Mouse (Mus musculus): ENCODE results near the gene Prkce.
"Not testable (repeated sequence)": the region's sequence is repeated elsewhere in the genome, so short reads cannot be mapped to it uniquely, and the experiment has no call there.

Prkce gene

DNA sequence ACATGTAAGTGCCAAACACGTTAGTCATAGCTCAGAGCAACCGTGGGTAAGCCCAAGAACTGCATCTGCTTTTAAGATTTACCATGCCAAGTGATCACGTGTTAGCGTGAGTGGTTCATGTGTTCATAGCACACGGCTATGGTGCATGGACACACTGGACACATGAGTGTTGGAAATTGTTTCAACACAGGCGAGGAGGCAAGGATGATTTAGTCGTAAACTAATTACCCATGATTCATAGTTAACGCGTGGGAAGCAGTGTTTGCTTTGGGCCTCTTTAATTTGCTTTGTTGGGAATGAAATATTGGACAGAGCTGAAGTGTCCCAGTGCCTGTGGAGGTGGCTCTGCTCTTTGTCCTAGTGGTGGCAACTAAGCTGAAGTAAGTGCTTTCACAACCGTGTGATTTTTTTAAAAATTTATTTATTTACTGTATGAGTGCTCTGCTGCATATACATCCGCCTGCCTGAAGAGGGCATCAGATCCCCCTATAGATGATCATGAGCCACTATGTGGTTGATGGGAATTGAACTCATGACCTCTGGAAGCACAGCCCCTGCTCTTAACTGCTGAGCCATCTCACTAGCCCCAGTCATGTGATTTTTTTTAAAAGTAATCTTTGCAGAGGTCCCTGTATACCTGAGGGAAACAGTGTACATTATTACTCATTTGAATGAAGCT is 290.9 kb downstream of the Prkce start:
- no peak for DNase-seq

DNA sequence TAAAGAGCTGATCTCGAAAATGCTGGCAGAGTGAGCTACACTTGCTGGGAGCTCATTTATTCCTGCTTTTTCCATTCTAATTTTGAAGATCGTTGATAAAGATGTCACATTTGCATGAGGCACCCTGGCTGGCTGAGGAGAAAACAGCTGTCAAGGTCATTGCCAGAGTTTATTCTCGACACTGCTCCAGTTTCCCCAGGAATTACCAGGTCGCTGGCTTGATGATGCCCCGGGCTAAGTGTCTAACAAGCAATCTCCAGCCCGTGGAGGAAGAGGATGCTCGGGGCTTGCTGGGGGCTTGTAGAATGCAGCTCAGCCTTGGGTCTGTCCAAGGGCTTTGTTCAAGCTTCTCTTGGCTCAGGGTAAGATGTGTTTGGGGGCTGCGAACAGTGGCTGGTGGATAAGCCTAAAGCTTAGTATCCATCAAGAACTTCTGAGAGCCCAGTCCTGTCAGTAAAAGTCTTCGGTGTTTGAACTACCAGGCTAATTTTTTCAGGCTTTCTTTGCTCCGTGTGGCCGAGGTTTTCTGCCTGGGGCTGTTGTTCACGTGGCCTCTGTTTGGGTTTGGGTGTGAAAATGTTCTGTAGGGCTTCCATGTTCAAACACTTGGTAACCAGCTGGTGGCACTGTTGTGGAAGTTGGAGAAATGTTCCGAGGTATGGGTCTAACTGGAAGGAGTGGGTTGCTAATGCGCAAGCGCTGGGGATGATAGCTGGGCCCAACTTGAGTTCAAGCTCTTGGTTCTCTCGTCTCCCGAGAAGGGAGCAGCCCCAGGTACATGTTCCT is 293.3 kb downstream of the Prkce start:
- DNase-seq = no peak

- DNase-seq = no peak
These were observed 295.8 kb downstream of the Prkce start for GRCm38 (mm10) chr17:86463369-86463768.

GRCm38 (mm10) chr17:86464197-86464596 is 296.6 kb downstream of the Prkce start:
- DNase-seq = no peak

- DNase-seq = no peak
These were observed 297.2 kb downstream of the Prkce start for GRCm38 (mm10) chr17:86464689-86465363.

GRCm38 (mm10) chr17:86465865-86466264 is 298.3 kb downstream of the Prkce start:
- DNase-seq = no peak

DNA sequence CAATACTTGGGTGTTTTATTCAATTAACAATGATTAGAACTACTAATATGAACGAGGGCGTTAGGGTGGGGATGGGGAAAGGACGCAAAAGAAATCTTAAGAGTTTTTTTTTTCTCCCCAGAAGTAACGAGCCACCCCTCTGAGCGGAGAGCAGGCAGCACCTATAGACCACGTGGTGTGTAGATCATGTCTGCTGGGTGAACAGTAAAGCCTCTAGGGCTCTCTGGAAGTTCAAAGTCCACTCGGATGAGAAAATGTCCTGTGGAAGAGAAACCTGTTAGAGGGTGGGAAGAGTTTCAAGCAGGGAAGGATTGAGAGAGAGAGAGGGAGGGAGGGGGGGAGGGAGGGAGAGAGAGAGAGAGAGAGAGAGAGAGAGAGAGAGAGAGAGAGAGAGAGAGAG is 298.8 kb downstream of the Prkce start:
- DNase-seq = no peak

- no peak for DNase-seq
These were observed 299.3 kb downstream of the Prkce start for GRCm38 (mm10) chr17:86466871-86467270.

DNA sequence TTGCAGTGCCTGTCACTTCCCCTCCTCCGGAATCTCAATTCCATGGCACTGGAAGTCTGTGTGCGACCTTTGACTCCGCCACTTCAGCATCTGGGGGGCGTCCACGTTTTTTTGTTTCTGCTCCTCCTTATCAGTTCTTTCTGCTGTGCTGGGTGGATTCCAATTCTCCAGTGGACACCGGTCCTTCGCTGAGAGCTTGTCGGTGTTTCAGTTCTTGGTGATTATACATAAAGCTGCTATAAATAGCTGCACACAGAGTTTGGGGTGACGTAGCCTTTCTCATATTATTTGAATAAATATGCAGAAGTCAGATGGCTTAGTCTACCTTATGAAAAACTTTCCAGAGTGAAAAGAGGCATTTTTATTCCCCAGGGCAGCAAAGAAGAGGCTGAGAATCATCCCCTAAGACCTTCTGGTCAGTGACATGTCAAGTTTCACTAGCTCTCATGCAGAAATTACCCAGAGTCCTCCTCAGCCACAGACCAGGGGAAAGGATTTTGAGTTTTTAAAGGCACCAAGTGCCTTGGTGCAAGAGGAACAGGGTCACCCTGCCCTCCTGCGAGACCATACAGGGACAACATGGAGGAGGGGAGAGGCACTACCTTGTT is 299.8 kb downstream of the Prkce start:
- no peak for DNase-seq

DNA sequence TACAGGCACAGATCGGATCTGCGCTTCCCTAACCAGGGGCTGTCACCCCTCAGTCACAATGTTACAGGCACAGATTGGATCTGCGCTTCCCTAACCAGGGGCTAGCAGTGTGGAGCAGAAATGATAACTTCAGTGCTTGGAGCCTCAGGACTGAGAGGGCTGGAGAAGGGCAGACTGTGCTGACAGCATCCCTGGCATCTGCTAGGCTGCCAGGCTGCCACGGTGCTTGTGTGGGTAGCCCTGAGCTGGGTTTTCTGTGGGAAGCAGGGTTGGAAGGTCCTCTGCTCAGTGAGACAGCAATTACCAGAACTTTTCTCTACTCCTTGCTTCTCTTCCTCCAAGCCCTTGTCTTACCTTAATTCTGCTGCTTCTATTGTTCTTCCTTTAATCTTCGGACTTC is 300.4 kb downstream of the Prkce start:
- DNase-seq = no peak

- no peak for DNase-seq
These were observed 302.6 kb downstream of the Prkce start for GRCm38 (mm10) chr17:86470160-86470559.

GRCm38 (mm10) chr17:86471684-86472083 is 304.1 kb downstream of the Prkce start:
- peak; percentile 58 for DNase-seq

DNA sequence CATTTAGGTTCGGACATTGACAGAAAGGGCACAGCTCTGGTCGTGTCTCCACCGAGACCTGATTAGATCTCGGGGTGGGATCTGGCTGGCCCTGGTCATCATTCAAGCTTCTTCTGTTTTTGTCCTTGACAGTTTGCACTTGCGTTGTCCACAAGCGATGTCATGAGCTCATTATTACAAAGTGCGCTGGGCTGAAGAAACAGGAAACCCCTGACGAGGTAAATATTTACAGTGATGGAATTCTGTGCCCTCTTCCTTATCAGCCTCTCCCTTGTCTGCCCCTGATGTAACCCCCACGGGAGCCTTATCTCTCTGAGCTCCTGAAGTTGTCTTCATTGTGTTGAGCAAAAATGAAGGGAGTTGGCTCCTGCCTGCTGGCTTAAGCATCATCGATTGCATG is 309.1 kb downstream of the Prkce start:
- peak; percentile 72 for DNase-seq

DNA sequence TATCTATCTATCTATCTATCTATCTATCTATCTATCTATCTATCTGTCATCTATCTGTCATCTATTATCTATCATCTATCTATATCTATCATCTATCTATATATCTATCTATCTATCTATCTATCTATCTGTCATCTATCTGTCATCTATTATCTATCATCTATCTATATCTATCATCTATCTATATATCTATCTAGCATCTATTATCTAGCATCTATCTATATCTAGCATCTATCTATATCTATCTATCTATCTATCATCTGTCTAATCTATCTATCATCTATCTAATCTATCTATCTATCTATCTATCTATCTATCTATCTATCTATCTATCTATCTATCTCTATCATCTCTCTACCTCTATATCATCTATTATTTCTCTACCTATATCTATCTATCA is 309.8 kb downstream of the Prkce start:
- DNase-seq = not testable (repeated sequence)

DNA sequence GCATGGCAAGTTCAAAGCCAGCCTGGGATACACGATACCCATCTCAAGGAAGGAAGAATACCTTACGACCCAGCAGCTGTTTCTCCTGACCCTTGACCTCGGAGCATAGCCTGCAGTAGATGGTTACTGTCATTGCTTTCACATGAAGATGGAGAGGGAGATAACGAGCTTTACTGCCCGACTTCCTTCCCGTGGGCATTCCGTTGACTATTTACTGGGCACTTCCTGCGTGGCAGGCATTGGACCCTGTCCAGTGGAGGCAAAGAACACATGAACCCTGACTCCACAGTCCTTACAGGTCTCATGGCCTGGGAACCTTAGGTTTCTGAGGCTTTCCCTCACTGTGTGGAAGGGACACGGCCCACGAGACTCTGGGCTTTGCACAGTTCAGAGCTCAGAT is 311.8 kb downstream of the Prkce start:
- DNase-seq = peak; percentile 30

DNA sequence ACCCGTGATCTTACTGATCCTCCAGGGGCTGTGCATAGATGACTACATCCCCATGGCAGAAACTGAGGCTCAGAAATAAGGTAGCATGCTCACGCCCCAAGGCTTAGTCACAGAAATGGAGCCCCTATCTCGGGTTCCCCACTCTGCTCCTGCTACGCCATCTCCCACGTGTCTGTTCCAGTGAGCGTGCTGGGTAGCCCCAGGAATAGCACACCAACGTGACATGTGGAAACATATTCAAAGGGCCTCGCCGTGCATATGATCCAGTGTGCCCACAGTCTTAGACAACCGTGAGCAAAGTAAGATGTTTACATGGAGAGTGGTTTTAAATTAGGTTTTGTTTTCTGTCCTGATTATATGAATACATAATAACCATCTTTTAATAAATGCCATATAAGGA is 315.1 kb downstream of the Prkce start:
- DNase-seq = no peak

- peak; percentile 94 for DNase-seq
These were observed 316.6 kb downstream of the Prkce start for GRCm38 (mm10) chr17:86484087-86484737.

DNA sequence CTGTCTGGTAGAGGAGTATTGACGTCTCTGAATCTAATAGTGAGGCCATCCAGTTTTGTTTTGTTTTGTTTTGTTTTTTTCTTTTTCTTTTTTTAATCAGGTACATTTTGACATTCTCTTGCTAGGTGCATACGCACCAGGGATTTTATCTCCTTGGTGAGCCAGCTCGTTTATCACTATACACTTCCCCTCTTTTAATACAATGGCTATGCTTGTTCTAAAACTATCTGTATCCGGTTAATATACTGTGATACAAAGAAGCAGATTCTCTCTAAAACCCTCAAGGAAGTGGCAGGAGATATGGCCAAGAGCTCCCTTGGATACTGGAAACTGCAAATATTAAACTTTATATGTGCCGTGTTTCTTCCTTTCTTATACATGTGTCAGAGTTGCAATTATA is 319.1 kb downstream of the Prkce start:
- DNase-seq = no peak

GRCm38 (mm10) chr17:86487450-86487849 is 319.9 kb downstream of the Prkce start:
- no peak for DNase-seq

DNA sequence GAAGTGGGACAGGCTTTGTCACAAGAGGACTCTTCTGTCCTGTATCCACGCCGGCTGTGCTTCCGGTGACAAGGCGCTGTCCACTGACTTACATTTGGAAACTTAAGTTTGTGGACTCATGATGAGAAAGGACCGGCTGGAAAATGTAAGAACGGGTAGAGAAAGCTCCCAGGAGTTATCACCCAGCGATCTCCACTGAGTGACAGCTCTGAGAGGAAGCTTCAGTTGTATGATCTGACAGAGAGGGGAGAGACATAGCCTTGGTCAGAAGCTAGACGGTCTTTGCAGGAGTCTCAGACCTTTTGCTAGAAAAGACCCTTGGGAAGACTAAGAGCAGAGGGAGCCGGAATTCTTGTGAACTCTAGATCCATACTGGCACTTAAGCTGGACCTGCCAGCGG is 322.2 kb downstream of the Prkce start:
- DNase-seq = no peak

DNA sequence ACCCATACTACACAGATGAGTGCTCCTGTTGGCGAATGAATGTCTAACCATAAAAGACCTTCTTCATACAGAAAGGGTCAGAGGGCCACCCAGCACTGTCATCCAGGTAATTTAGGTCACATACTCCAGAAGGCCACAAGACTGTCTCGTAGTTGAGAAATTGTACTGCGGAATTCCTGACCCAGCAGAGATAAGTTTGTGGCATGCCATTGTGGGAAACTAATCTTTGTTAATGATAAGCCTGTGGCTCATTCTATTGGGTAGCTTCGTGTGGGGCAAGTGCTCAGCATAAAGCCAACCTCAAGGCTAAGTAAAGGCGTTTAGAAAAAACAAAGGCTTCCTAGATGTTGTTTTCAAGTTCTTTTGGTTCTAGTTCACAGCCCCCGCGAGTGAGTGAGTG is 324.8 kb downstream of the Prkce start:
- DNase-seq = no peak

DNA sequence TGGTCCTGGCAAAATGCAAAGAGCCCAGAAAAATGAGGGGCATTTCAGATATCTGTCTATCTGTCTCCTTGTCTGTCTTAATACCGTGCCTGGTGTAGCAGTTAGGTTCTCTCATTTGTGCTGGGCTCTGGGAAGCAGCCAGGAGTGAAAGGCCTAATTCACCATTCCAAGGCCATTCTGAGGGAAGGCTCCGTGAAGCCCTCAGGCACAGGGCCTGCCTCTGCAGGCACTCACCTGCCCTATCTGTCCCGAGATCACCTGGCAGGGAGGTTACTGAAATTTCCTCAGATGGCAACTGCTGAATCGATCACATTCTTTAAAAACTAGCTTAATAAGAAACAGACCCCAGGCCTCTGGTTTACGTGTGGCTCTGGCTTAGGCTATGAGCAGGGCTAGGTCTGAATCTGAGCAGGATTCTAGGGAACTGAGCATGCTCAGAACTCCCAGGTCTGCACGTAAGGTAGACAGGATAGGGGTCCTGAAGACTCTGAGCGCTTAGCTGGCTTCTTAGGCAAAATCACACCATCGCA is 326.4 kb downstream of the Prkce start:
- DNase-seq = no peak

DNA sequence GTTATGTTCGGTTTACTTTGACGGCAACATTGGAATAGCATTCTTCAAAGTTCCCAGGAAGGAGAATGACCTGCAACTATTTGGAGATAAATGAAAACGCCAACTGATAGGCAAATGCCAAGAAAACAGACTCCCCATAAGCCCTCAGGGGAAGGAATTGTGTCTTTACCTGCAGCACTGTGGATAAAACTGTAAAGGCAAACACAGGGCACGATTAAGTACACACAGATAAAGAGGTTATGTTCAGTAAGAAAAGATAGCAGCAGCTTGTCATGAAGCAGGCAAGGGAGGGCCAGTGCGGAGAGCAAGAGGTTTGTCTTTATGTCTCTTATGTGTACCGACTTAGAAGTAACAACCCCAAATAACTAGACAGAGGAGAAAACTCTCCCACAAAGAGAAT is 326.9 kb downstream of the Prkce start:
- DNase-seq = no peak
